Mouse (Mus musculus): Measurements from ENCODE around the gene AB124611.

- no peak for TF ChIP-seq CTCF (conservative IDR thresholded peaks at IDR 0.05; ENCODE audit: low read length)
- no peak for TF ChIP-seq POU5F1 (IDR thresholded peaks at IDR 0.05; ENCODE audit: borderline replicate concordance, low read length)
Measured at GRCm38 (mm10) chr9:21496308-21497049, 29.5 kb upstream of the AB124611 start.

All from E14TG2a.4 (cell line).